Mouse (Mus musculus) liver, embryonic 18 days (tissue): ENCODE data around the gene Ccdc149. TPM values are rescaled to one million over a fixed set of nuclear protein-coding genes. Genes with fewer than 3 reads are reported as not detected.

Experiments
- polyA plus RNA-seq: library from polyadenylated mRNA; depleted of rRNA; stranded (reverse); fragments of >200 nt; gene quantifications from 2 replicates; pipeline ENCODE4 v1.2.3, GENCODE M21; 2012; rRNA removed

Gene Ccdc149
- 1.3 and 1.4 TPM in 2 replicates for polyA plus RNA-seq

DNA sequence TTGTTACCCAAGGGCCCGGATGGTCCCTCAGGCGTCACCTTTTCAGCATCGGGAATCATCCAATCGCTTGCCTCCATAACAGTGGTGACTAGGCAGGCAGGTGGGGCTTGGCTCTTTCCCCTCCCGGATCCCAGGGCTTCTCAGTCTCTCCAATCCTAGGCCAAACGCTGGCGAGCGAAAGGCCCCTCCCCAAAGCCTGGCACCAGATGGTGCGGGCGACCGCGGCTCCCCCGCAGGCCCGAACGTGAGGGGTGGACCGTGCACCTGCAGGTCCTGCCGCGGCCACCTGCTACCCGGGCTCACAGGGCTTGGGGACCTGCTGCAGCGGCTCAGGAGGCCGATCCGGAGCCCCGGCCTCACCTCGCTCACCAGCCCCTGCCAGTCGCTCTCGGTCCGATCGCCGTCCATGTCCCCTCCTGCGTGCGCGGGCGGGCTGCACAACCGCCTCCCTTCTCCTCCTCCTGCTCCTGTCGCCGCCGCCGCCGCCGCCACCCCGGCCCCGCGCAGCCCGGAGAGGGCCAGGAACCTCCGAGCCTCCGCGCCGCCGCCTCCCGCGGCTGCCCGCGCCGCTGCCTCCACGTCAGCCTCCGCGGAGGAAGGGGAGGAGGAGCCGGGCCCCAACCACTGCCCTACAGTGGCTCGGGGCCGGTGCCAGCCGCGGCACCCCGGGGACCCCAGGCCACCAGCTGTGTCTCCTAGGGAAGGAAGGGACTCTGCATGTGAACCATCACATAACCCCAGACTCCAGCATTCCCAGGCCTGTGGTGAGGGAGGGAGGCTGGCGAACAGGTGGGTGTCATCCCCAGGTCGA lies at the start of gene Ccdc149:
Gene Ccdc149 (minus strand): TSS at position 531 of the 811 bp plus-strand sequence.

GRCm38 (mm10) chr5:52363468-52364150 lies 107.7 kb downstream of the Ccdc149 start, which contains the start of gene Sod3:
Gene Sod3, plus strand, starts transcription at chr5:52363791.

Other genes with a start within 250 kb of the Ccdc149 start
- gene Sod3, start 107.7 kb downstream of the Ccdc149 start, polyA plus RNA-seq = 11.1 and 11.6 TPM in 2 replicates
- 0.52 and 0.63 TPM in 2 replicates for gene Lgi2, start 94.9 kb upstream of the Ccdc149 start, polyA plus RNA-seq
- gene Sepsecs, start 198.2 kb upstream of the Ccdc149 start, polyA plus RNA-seq = 10.4 and 10.9 TPM in 2 replicates